Mouse (Mus musculus): ENCODE data around the gene Cyp2t4.

Cyp2t4 gene

DNA sequence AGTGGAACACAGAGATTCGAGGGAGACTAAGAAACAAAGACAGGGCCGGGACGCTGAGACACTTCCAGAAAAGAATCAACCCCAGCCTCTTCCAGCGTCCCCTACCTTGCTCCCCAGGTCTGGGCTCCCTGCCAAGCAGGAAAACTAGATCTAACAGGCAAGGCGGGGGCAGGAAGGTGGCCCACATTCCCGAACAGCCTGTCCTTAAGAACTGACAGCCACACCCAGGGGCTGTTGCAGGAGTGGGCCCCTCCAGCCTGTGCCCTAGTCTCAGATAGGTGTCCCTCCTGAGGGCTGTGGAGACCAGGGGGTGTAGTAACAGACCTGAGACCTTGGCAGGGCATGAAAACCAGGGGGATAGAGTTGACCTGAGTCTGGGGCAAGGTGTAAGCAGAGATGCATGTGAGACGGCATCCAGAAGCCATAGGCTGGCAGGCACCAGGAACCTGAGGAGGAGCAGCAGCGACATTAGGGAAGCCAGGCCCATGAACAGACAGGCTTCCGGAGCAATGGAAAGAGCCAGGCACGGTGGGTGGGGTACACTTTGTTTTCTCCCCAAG lies at the start of gene Cyp2t4:
Cyp2t4 (plus strand) TSS at position 510 of the 560 bp plus-strand sequence.
- DNase-seq: peak; percentile 28

GRCm38 (mm10) chr7:27104882-27105281 lies 48.6 kb upstream of the Cyp2t4 start:
- no peak for DNase-seq

DNA sequence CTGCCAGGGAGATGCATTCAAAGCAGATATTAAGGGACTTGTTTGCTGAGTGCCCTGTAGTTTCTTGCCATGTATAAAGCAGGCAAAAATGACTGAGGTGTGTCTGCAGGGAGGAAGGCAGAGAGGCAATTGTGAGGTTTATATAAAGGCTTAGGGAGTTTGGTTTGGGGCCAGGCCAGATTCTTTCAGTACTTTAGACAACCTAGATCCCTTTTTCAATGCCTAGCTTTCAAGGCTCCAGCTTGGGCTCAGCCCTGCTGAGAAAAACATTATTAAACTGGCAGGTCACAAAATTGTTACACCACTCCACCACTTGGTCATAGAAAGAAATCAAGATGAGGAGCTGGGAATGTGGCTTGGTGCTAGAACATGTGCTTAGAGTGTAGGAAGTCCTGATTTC lies 43.2 kb upstream of the Cyp2t4 start:
- DNase-seq: no peak

DNA sequence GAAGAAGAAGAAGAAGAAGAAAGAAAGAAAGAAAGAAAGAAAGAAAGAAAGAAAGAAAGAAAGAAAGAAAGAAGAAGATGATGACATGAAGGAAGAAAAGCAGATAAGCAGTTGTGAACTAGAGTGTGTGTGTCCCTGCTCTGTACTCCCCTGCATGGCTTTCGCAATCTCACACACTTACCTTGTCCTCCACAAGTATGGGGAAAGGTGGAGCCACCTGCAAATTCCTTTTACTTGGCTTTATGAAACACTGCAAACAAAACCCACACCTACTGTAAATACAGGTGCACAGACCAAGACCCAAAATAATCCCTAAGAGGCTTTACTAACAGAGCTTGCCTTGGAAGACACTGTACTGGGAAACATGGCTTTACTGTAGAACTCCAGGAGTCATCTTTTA lies 42.5 kb upstream of the Cyp2t4 start:
- DNase-seq: no peak

- no peak for DNase-seq
Measured at GRCm38 (mm10) chr7:27111987-27112386, 41.5 kb upstream of the Cyp2t4 start.

GRCm38 (mm10) chr7:27118033-27118511 lies 35.4 kb upstream of the Cyp2t4 start:
- DNase-seq: no peak

DNA sequence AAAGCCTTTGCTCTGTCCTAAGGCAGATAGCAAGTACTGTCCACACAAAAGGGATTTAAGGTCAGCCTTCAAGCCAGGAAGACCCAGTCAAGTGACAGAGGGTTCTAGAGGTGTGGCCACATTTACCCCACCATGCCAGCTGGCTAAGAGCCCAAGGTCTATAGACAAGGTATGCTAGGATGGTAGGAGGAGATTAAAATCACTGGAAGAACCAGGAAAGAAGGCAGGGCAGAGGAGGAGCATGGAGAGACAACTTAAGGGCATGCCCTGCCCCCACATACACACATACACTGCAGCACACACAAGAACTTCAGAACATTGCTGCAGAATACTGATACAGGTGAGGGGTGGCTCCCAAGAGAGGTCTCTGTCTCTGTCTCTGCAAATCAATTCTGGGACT lies 33.8 kb upstream of the Cyp2t4 start, which contains the start of gene Cyp2f2:
Cyp2f2 (plus strand) TSS at position 234 of the 400 bp plus-strand sequence.
- DNase-seq: no peak

DNA sequence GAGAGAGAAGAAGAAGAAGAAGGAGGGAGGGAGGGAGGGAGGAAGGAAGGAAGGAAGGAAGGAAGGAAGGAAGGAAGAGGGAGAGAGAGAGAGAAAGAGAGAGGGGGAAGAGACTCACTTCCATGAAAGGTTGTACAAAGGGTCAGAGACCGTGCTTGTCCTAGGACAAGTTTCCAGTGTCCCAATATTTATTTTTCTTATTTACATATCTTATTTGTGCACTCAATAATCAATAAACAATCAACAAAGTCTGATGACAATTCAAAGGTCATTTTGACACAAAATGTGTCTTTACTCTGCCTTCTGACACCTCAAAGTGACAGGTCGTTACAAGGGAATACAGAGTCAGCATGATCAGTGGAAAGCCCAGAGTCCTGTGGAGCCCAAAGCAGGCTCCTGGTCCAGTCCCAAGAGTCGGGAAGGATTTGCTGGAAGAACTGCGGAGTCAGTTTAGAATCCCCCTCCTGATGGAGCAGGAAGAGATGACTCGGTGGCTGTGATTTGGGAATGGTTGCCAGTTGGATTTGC lies 29.1 kb upstream of the Cyp2t4 start:
- no peak for DNase-seq

DNA sequence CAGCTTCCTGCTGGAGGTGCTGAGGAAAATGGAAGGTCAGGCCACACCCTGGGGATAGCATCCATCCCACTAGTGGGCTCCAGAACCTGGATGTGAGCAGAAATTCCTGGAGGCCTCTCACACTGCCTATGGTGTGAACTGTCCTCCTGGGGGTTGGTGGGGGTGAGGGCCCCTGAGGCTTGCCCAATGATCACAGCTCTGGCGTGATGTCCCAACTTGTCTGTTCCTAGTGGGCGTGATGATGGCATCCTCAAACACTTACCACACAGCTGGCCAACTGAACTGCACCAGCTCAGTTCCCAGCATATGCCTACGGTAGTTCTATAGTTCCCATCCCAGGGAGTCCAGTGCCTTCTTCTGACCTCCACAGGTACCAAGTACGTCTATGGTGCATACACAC lies 28.5 kb upstream of the Cyp2t4 start:
- DNase-seq: no peak

DNA sequence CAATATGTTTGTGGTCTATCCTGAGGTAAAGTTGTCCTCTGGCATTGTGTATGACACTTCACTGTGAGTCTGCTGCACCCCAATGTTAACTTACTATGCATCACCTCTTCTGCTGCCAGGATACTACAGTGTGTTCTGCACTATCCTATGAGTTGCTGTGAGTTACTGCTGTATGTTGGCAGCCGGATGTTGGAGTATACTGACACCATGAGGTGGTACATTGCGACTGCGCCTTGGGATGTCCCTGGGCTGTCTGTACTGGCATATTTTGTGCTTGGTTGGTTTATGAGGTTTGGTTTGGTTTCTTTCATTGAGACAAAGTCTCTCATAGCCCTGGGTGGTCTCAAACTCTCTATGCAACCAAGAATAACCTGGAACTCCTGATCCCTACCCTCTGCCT lies 25.4 kb upstream of the Cyp2t4 start:
- DNase-seq: no peak

DNA sequence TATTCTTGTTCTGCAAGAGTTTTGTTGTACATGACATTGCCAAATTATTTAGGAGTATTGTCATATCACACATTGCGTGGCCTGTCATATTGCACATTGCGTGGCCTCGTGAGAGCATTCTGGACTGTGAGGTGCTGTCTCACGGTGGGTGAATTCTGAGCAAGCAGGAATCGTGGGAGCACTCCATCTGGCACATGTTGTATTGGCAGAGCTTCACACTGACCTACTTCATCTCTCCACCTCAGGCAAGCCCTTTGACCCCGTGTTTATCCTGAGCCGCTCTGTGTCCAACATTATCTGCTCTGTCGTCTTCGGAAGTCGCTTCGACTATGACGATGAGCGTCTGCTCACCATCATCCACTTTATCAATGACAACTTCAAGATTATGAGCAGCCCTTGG lies 24.6 kb upstream of the Cyp2t4 start:
- DNase-seq: no peak

DNA sequence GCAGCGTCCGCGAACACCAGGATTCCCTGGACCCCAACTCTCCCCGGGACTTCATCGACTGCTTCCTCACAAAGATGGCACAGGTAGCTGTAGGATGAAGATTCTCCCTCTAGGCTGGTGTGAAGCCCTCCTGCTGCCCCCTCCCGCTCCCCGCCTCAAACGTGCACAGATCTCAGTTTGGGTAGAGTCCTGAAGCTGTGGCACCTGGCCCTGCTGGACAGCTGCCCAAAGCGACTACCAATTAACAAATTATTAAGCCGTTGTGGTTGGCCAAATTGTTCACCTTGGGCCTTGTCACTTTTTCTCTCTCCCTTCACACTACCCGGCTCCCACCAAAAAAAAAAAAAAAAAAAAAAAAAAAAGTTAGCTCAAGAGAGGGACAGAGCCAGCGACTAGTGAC lies 23.7 kb upstream of the Cyp2t4 start:
- DNase-seq: no peak

DNA sequence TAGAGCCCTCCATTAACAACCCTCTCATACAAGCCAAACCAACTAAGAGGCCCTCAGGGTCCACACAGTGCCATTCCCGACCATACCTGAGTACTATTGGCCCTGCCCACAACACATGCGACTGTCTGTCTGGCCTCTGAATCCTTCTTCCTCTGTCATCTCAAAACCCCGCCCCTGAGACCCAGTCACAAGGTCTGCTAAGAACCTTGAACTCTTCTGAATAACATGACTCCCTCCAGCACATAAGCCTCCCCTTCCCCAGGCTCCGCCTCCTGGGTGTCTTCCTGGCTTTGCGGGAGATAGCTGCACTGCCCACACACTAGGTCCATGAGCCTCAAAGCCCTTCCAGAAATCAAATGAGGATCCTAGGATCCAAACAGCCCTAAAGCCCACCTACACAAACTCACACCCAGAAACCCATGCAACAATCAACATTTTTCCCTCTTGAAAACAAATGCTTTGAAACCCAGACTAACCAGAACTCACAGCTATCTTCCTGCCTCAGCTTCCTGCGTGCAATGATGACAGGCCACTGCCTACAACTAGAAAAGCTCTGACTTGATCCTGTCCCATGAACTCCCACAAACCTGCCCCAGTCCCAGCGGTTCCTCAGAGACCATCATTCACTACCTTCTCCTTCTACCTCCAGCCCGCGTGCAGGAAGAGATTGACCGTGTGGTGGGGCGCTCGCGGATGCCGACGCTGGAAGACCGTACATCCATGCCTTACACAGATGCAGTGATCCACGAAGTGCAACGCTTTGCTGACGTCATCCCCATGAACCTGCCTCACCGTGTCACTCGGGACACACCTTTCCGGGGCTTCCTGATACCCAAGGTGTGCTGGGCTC lies 22.8 kb upstream of the Cyp2t4 start:
- DNase-seq: no peak

- DNase-seq: no peak
Measured at GRCm38 (mm10) chr7:27131387-27131786, 22.1 kb upstream of the Cyp2t4 start.

DNA sequence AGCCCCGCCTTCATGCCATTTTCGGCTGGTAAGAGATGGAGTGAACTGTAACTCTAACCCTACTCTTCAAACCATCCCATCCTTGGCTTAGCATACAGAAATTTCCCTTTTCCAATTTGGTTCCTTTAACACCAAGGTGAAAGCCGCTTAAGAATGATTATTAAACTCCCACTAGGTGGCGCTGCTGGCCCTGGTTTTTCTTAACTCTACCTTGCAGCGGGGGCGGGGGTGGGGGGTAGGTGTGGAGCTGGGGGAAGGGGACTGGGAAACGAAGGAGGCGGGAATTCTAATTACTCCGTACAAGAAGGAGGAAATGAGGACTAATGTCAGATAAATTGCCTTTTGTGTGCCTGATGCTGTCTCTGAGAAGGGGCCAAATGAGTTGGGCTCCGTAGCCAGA lies 20.9 kb upstream of the Cyp2t4 start:
- DNase-seq: peak; percentile 17

- no peak for DNase-seq
Measured at GRCm38 (mm10) chr7:27133156-27133555, 20.4 kb upstream of the Cyp2t4 start.

DNA sequence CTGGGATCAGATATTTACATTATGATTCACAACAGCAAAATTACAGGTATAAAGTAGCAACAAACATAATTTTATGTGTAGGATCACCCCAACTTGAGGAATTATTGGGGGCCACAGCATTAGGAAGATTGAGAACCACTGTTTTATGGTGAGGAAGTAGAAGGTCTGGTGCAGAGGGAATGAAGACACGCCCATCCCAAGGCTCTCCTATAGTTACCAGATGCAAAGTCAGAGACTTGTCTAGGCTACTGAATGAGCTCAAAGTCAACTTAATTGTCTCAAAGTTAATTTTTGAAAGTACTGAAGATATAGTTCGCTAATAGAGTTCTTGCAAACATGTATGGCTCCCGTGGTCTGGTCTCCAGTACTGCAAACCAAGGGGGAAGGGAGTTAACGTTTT lies 19.8 kb upstream of the Cyp2t4 start:
- DNase-seq: no peak

DNA sequence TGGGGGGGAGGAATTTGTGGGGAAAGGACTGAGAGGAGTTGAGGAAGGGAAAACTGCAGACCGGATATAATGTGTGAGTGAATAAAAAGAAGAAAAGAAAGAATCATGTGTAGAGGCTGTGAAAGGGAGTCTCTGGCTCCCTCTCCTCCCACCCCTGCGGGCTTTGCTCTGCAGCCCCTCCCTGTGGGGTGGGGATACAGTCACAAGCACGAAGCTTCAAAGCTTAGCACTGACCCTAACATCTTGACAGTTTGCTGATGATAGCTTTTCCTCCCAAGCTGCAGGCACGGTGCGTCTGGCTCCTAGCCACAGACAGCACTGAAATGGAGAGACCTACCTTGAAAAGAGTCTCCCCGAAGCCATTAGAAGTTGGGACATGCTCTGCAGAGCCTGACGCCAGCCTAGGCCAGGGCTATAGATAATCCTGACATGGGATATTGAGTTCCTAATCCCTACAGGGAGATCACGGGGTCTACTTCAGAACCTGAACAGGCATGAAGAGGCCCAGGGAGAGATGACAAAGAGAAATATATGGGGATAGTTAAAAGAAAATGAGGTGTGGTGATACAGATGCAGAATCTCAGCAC lies 17.0 kb upstream of the Cyp2t4 start:
- no peak for DNase-seq

DNA sequence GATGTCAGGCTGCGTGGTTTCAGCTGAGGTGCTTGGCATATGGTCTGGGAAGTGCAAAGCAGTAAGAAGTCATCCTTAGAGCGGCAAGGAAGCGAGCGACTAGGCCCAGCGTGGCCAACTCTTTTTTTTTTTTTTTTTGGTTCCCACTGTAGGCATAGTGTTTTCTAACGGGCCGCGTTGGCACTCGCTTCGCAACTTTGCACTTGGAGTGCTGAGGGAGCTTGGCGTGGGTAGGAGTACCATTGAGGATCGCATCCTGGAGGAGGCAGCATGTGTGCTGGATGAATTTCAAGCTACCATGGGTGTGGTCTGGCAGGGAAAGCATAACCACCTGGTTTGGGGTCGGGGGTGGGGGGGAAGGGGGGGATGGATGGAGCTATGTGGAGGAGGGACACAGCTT lies 2.5 kb downstream of the Cyp2t4 start:
- DNase-seq: peak; percentile 29

DNA sequence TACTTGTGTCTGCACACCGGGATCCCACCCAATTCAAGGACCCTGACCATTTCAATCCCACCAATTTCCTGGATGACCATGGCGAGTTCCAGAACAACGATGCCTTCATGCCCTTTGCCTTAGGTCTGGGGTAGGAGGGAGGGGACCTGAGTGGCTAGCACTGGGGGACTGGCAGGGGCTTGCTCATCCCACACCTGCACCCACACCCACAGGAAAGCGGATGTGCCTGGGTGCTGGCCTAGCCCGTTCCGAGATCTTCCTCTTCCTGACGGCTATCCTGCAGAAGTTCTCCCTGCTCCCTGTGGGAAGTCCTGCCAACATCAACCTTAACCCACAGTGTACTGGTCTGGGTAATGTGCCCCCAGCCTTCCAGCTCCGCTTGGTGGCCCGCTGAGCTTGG lies 4.7 kb downstream of the Cyp2t4 start:
- DNase-seq: peak; percentile 24

DNA sequence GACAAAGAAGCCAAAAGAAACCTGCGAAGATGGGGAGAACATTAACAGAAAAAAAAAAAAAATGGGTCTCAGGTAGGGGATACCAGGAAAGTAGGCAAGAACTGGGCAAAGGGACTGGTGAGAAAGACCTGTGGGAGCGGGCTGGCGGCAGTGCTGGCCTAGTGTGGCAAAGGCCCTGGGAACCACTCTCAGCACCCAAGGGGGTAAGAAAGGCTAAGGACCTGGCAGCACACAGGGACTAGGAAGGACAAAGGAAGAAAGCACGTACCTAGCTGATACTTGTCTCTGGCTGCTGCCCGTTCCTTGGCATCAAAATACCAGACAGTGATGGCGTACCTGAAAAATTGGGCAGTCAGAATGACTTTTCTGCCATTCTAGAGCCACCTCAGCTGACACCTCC lies 5.7 kb downstream of the Cyp2t4 start:
- peak; percentile 39 for DNase-seq

- DNase-seq: peak; percentile 88
Measured at GRCm38 (mm10) chr7:27159882-27160281, 6.4 kb downstream of the Cyp2t4 start.

DNA sequence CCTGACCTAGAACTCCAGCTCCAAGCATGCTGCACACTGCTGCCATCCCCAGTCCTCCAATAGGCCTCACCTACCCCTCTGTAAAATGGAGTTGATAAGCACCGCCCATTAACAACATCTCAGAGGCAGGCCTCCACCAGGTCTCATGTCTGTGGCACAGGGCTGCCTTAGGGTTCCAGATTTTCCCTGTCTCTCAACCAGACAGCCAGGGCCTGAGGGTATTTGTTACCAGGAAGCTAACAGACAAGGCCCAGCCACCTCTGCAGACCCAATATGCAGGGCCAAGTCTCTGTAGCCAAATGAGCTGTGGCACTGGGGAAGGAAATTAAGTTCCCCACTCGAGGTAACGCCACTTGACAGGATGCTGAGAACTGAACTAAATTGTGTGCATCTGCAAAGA lies 7.4 kb downstream of the Cyp2t4 start:
- peak; percentile 14 for DNase-seq

GRCm38 (mm10) chr7:27161744-27162143 lies 8.2 kb downstream of the Cyp2t4 start:
- DNase-seq: peak; percentile 30

Data from cerebellum, adult 11-12 months (tissue).